In the genomic region with DNA sequence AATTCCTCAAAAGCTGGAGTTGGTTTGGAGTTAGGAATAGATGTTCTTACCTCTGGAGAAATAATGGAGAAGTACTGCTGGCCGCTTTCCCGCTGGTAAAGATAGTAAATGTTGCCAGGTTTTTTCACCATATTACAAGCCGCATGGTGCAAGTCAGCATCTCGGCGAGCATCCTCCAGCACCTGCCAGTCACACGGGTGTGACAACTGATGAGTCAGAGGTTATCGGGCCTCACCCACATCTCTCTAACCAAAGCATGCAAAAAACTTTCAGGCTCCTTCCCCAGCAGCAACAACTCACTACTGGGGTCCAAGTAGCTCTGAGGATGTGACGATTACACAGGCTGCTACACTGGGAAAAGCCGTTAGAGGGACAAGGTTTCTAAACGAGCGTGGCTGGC, we compare ENCODE assay signal across 32 mouse cellular contexts. TPM values are rescaled to one million over a fixed set of nuclear protein-coding genes. Genes with fewer than 3 reads are reported as not detected.
DNase-seq lines count a peak whose midpoint lies in the region; ATAC-seq and TF ChIP-seq lines count a peak whose summit lies in the region.
"Had no signal": no experiment of that assay in that cellular context is flagged by ENCODE, and none has a peak within 500 bp of the region (broad histone marks: within the 10 kb centered on the region; RNA-seq: fewer than 3 reads in every experiment).

No protein-coding gene starts in this region.

- H3K9me3 ChIP-seq in liver, embryonic 11.5 days (ENCODE audit: control insufficient read depth, low read length) = no peaks in the 10 kb centered on the region
- H3K9me3 ChIP-seq in MEL (replicated peaks; ENCODE audit: insufficient read depth, low read length) = no peaks in the 10 kb centered on the region
- no peaks in the 10 kb centered on the region for H3K9me3 ChIP-seq in midbrain, embryonic 16.5 days (replicated peaks; ENCODE audit: control insufficient read depth, low read length, poor library complexity, severe bottlenecking)
- no peaks in the 10 kb centered on the region for H3K9me3 ChIP-seq in stomach, postnatal 0 days (ENCODE audit: control insufficient read depth, low read length)
- H3K9me3 ChIP-seq: embryonic facial prominence, embryonic 10.5 days; embryonic facial prominence, embryonic 13.5 days; forebrain, embryonic 10.5 days; hindbrain, embryonic 12.5 days; hindbrain, embryonic 15.5 days had no signal

- no peak for ATAC-seq in liver, embryonic 11.5 days (replicated peaks; ENCODE audit: low FRiP score)
- peak; percentile 32; the same call in 1 of the 2 replicates for ATAC-seq in erythroblast, adult 5-6 weeks (replicated peaks; ENCODE audit: low FRiP score, poor library complexity, severe bottlenecking)
- ATAC-seq in midbrain, embryonic 16.5 days = no peak
- no peak for ATAC-seq in stomach, postnatal 0 days (ENCODE audit: low FRiP score, low TSS enrichment)
- ATAC-seq: activated CD4-positive, CD25-positive, alpha-beta regulatory T cell, adult 4 months; forebrain, embryonic 14.5 days; forebrain, postnatal 0 days had no signal

- H3K36me3 ChIP-seq in liver, embryonic 11.5 days (ENCODE audit: control insufficient read depth, insufficient read depth, low read length) = peaks cover 25% of the 10 kb centered on the region
- peaks cover 0 to 21% of the 10 kb centered on the region in 2 experiments; a peak in 2 of 4 replicates for H3K36me3 ChIP-seq in MEL (ENCODE audit: control insufficient read depth in 1 of 2, insufficient read depth in 2 of 2, low read length in 2 of 2)
- peaks cover 25% of the 10 kb centered on the region for H3K36me3 ChIP-seq in midbrain, embryonic 16.5 days (ENCODE audit: control insufficient read depth, insufficient read depth, low read length)
- peaks cover 10% of the 10 kb centered on the region; the same call in 1 of the 2 replicates for H3K36me3 ChIP-seq in stomach, postnatal 0 days (ENCODE audit: control insufficient read depth, insufficient read depth, low read length)

- H3K4me2 ChIP-seq in liver, embryonic 11.5 days = no peak overlapping the region
- H3K4me2 ChIP-seq in midbrain, embryonic 16.5 days (ENCODE audit: low read length) = no peak overlapping the region
- H3K4me2 ChIP-seq in stomach, postnatal 0 days (replicated peaks; ENCODE audit: low read depth) = no peak overlapping the region
- H3K4me2 ChIP-seq: embryonic facial prominence, embryonic 13.5 days; heart, embryonic 11.5 days; hindbrain, embryonic 12.5 days; hindbrain, embryonic 15.5 days had no signal

- TF ChIP-seq POLR2A in MEL (IDR thresholded peaks at IDR 0.05; ENCODE audit: control insufficient read depth in 1 of 2, insufficient read depth in 1 of 2, low read depth in 1 of 2, low read length in 2 of 2, poor library complexity in 1 of 2) = no peak

- no peaks in the 10 kb centered on the region; the same call in 1 of the 2 replicates for H3K79me2 ChIP-seq in MEL (ENCODE audit: control insufficient read depth, insufficient read depth, low read length, poor library complexity)

- peak; percentile 56 to 57 for TF ChIP-seq EP300 in MEL (IDR thresholded peaks at IDR 0.05; ENCODE audit: low read depth in 1 of 2, low read length in 2 of 2)
- TF ChIP-seq EP300 in stomach, postnatal 0 days (optimal IDR thresholded peaks at IDR 0.05) = no peak

- TF ChIP-seq CTCF in MEL (IDR thresholded peaks at IDR 0.05 in 2 of 3, conservative IDR thresholded peaks at IDR 0.05 in 1 of 3; ENCODE audit: control insufficient read depth in 1 of 3, insufficient read depth in 1 of 3, low read depth in 2 of 3, low read length in 3 of 3, poor library complexity in 1 of 3, severe bottlenecking in 1 of 3) = no peak
- TF ChIP-seq CTCF in stomach, postnatal 0 days (IDR thresholded peaks at IDR 0.05; ENCODE audit: low read depth) = no peak

- TF ChIP-seq RAD21 in MEL (IDR thresholded peaks at IDR 0.05; ENCODE audit: low read depth, low read length) = no peak

- H3K4me3 ChIP-seq in liver, embryonic 11.5 days (ENCODE audit: low read depth, low read length) = no peak overlapping the region
- H3K4me3 ChIP-seq in MEL (ENCODE audit: control insufficient read depth in 1 of 2, insufficient read depth in 1 of 2, low read depth in 2 of 2, low read length in 2 of 2) = no peak overlapping the region
- H3K4me3 ChIP-seq in midbrain, embryonic 16.5 days (ENCODE audit: low read depth, low read length) = no peak overlapping the region
- H3K4me3 ChIP-seq in stomach, postnatal 0 days (ENCODE audit: low read depth, low read length) = no peak overlapping the region
- H3K4me3 ChIP-seq: embryonic facial prominence, embryonic 10.5 days; embryonic facial prominence, embryonic 13.5 days; forebrain, embryonic 10.5 days; gastrocnemius, adult 2 months; hindbrain, embryonic 12.5 days; hindbrain, embryonic 15.5 days had no signal

- peak; percentile 39 for DNase-seq in liver
- no peak for DNase-seq in liver, embryonic 11.5 days (ENCODE audit: low spot score)
- DNase-seq in MEL (ENCODE audit: low read depth, low spot score) = peak; percentile 81
- no peak for DNase-seq in stomach, postnatal 0 days (ENCODE audit: low spot score)
- no peak for DNase-seq in adrenal gland, postnatal 36 days
- DNase-seq: adrenal gland, adult 8-10 months; adrenal gland, postnatal 25 days; cerebellum, adult 11-12 months; cerebellum, adult 8-10 months; cerebellum, postnatal 10 days; cerebellum, postnatal 36 days; embryo, embryonic 11 days; forebrain, postnatal 0 days; gastrocnemius, adult 2 months; gastrocnemius, postnatal 14 days; heart, adult 11 months had no signal

- no peak overlapping the region for H3K9ac ChIP-seq in liver, embryonic 11.5 days (ENCODE audit: low read depth, low read length)
- H3K9ac ChIP-seq in MEL (ENCODE audit: control insufficient read depth, low read depth, low read length, poor library complexity, severe bottlenecking) = no peak overlapping the region
- no peak overlapping the region for H3K9ac ChIP-seq in midbrain, embryonic 16.5 days (ENCODE audit: low read depth, low read length)
- H3K9ac ChIP-seq in stomach, postnatal 0 days (ENCODE audit: low read length) = no peak overlapping the region
- H3K9ac ChIP-seq: embryonic facial prominence, embryonic 13.5 days; forebrain, postnatal 0 days; hindbrain, embryonic 12.5 days; hindbrain, embryonic 15.5 days had no signal

- no peaks in the 10 kb centered on the region for H3K27me3 ChIP-seq in liver, embryonic 11.5 days (replicated peaks; ENCODE audit: control insufficient read depth, insufficient read depth, low read length)
- H3K27me3 ChIP-seq in MEL (ENCODE audit: control insufficient read depth in 1 of 2, insufficient read depth in 2 of 2, low read length in 2 of 2) = no peaks in the 10 kb centered on the region
- no peaks in the 10 kb centered on the region for H3K27me3 ChIP-seq in midbrain, embryonic 16.5 days (ENCODE audit: control insufficient read depth, insufficient read depth, low read depth, low read length)
- H3K27me3 ChIP-seq in stomach, postnatal 0 days (ENCODE audit: control insufficient read depth, insufficient read depth, low read length) = no peaks in the 10 kb centered on the region
- H3K27me3 ChIP-seq: embryonic facial prominence, embryonic 13.5 days; hindbrain, embryonic 12.5 days; hindbrain, embryonic 15.5 days had no signal

- H3K27ac ChIP-seq in liver, embryonic 11.5 days (ENCODE audit: low read depth, low read length) = no peak overlapping the region
- peak overlapping the region; percentile 73 for H3K27ac ChIP-seq in MEL (ENCODE audit: control insufficient read depth, low read depth, low read length)
- no peak overlapping the region for H3K27ac ChIP-seq in midbrain, embryonic 16.5 days (ENCODE audit: low read length)
- no peak overlapping the region for H3K27ac ChIP-seq in stomach, postnatal 0 days (replicated peaks)
- H3K27ac ChIP-seq: embryonic facial prominence, embryonic 10.5 days; embryonic facial prominence, embryonic 13.5 days; forebrain, embryonic 10.5 days; gastrocnemius, adult 2 months; hindbrain, embryonic 12.5 days; hindbrain, embryonic 15.5 days had no signal

- peaks cover 4% of the 10 kb centered on the region; the same call in 1 of the 2 replicates for H3K4me1 ChIP-seq in liver, embryonic 11.5 days (replicated peaks; ENCODE audit: control insufficient read depth, insufficient read depth, low read length)
- peaks cover 3 to 16% of the 10 kb centered on the region in 2 experiments; a peak in 3 of 4 replicates for H3K4me1 ChIP-seq in MEL (ENCODE audit: control insufficient read depth in 1 of 2, insufficient read depth in 2 of 2, low read length in 2 of 2)
- H3K4me1 ChIP-seq in midbrain, embryonic 16.5 days (ENCODE audit: control insufficient read depth, insufficient read depth, low read length) = peaks cover 3% of the 10 kb centered on the region
- H3K4me1 ChIP-seq in stomach, postnatal 0 days (replicated peaks; ENCODE audit: control insufficient read depth, insufficient read depth) = no peaks in the 10 kb centered on the region

- WGBS in liver, embryonic 11.5 days = 92% methylated on average over 11 of the region's 11 CpGs
- WGBS in midbrain, embryonic 16.5 days = 94% methylated on average over 11 of the region's 11 CpGs
- WGBS in stomach, postnatal 0 days = 89% methylated on average over 11 of the region's 11 CpGs

RNA-seq across cellular contexts. Expression of a gene that starts 5.8 kb away (rescaled TPM):
- polyA plus RNA-seq in liver, embryonic 11.5 days (2014; fragmentation: Nextera tagmentation; extraction: Ambion mirVana) = 30.7 and 33.3 TPM in 2 replicates
- 12.3 and 12.8 TPM in 2 replicates for total RNA-seq in MEL (2012; rRNA removed)
- 10 to 100 TPM in 1 of 2 experiments, not detected in 1; 24.9 TPM for polyA plus RNA-seq in MEL (2012; ENCODE audit: insufficient read depth in 1 of 2, insufficient read length in 2 of 2, low read depth in 1 of 2, low replicate concordance in 2 of 2, missing spikeins in 1 of 2)
- 0.84 and 0.96 TPM in 2 replicates for total RNA-seq in erythroblast, adult 5-6 weeks (2015; ENCODE audit: low replicate concordance)
- 1.3 and 1.4 TPM in 2 replicates for total RNA-seq in erythroblast, adult 5-6 weeks (2017; ENCODE audit: low replicate concordance)
- polyA plus RNA-seq in midbrain, embryonic 16.5 days (2015; fragmentation: Nextera tagmentation; extraction: Ambion mirVana) = 22.6 and 26.0 TPM in 2 replicates
- 15.6 and 16.9 TPM in 2 replicates for polyA plus RNA-seq in stomach, postnatal 0 days (2015; fragmentation: Nextera tagmentation; extraction: Ambion mirVana)
- total RNA-seq in adrenal gland, postnatal 36 days (2021) = 10 to 100 TPM; 25.8 to 26.6 TPM

RNA-seq across cellular contexts. Expression of a gene that starts 6.0 kb away (rescaled TPM):
- 20.8 and 21.6 TPM in 2 replicates for polyA plus RNA-seq in liver, embryonic 11.5 days (2014; fragmentation: Nextera tagmentation; extraction: Ambion mirVana)
- total RNA-seq in MEL (2012; rRNA removed) = 12.9 and 15.7 TPM in 2 replicates
- 10 to 100 TPM in 1 of 2 experiments, not detected in 1; 30.2 TPM for polyA plus RNA-seq in MEL (2012; ENCODE audit: insufficient read depth in 1 of 2, insufficient read length in 2 of 2, low read depth in 1 of 2, low replicate concordance in 2 of 2, missing spikeins in 1 of 2)
- 1.5 and 4.2 TPM in 2 replicates for total RNA-seq in erythroblast, adult 5-6 weeks (2015; ENCODE audit: low replicate concordance)
- total RNA-seq in erythroblast, adult 5-6 weeks (2017; ENCODE audit: low replicate concordance) = 1.8 and 2.9 TPM in 2 replicates
- polyA plus RNA-seq in midbrain, embryonic 16.5 days (2015; fragmentation: Nextera tagmentation; extraction: Ambion mirVana) = 9.2 and 9.9 TPM in 2 replicates
- 17.0 and 19.7 TPM in 2 replicates for polyA plus RNA-seq in stomach, postnatal 0 days (2015; fragmentation: Nextera tagmentation; extraction: Ambion mirVana)
- total RNA-seq in adrenal gland, postnatal 36 days (2021) = 10 to 100 TPM; 27.4 to 30.5 TPM

RNA-seq across cellular contexts. Expression of a gene that starts 8.7 kb away (rescaled TPM):
- polyA plus RNA-seq in liver, embryonic 11.5 days (2014; fragmentation: Nextera tagmentation; extraction: Ambion mirVana) = not detected in 2 replicates
- total RNA-seq in MEL (2012; rRNA removed) = not detected in 2 replicates
- under 1 TPM in 1 of 2 experiments, not detected in 1; 0.07 TPM for polyA plus RNA-seq in MEL (2012; ENCODE audit: insufficient read depth in 1 of 2, insufficient read length in 2 of 2, low read depth in 1 of 2, low replicate concordance in 2 of 2, missing spikeins in 1 of 2)
- total RNA-seq in erythroblast, adult 5-6 weeks (2015; ENCODE audit: low replicate concordance) = not detected in 2 replicates
- not detected in 2 replicates for total RNA-seq in erythroblast, adult 5-6 weeks (2017; ENCODE audit: low replicate concordance)
- polyA plus RNA-seq in midbrain, embryonic 16.5 days (2015; fragmentation: Nextera tagmentation; extraction: Ambion mirVana) = 0.26 and 0.44 TPM in 2 replicates
- polyA plus RNA-seq in stomach, postnatal 0 days (2015; fragmentation: Nextera tagmentation; extraction: Ambion mirVana) = 0.07 and 0.10 TPM in 2 replicates
- not detected for total RNA-seq in adrenal gland, postnatal 36 days (2021)
- total RNA-seq: adrenal gland, postnatal 25 days; forebrain, postnatal 0 days; gastrocnemius, adult 2 months; gastrocnemius, postnatal 14 days; gastrocnemius, postnatal 4 days; heart, adult 8-10 months; heart, postnatal 25 days had no signal
- polyA plus RNA-seq: embryonic facial prominence, embryonic 13.5 days; forebrain, embryonic 10.5 days; heart, embryonic 11.5 days; heart, postnatal 0 days had no signal

RNA-seq across cellular contexts. Expression of a gene that starts 28.5 kb away (rescaled TPM):
- not detected in 2 replicates for polyA plus RNA-seq in liver, embryonic 11.5 days (2014; fragmentation: Nextera tagmentation; extraction: Ambion mirVana)
- total RNA-seq in MEL (2012; rRNA removed) = not detected in 2 replicates
- not detected for polyA plus RNA-seq in MEL (2012; ENCODE audit: insufficient read depth in 1 of 2, insufficient read length in 2 of 2, low read depth in 1 of 2, low replicate concordance in 2 of 2, missing spikeins in 1 of 2)
- total RNA-seq in erythroblast, adult 5-6 weeks (2015; ENCODE audit: low replicate concordance) = not detected in 2 replicates
- not detected in 2 replicates for total RNA-seq in erythroblast, adult 5-6 weeks (2017; ENCODE audit: low replicate concordance)
- 0.63 and 1.6 TPM in 2 replicates for polyA plus RNA-seq in midbrain, embryonic 16.5 days (2015; fragmentation: Nextera tagmentation; extraction: Ambion mirVana)
- 0.07 TPM in 1 of 2 replicates, not detected in the other for polyA plus RNA-seq in stomach, postnatal 0 days (2015; fragmentation: Nextera tagmentation; extraction: Ambion mirVana)
- under 1 TPM in 1 of 2 experiments, not detected in 1; 0.13 TPM for total RNA-seq in adrenal gland, postnatal 36 days (2021)
- total RNA-seq: heart, adult 8-10 months; hematopoietic stem cell, adult 5-6 weeks had no signal
- polyA plus RNA-seq: activated CD4-positive, CD25-positive, alpha-beta regulatory T cell, adult 4 months; embryonic facial prominence, embryonic 10.5 days; heart, embryonic 11.5 days; heart, embryonic 14.5 days; heart, postnatal 0 days had no signal

RNA-seq across cellular contexts. Expression of a gene that starts 31.6 kb away (rescaled TPM):
- 169 and 174 TPM in 2 replicates for polyA plus RNA-seq in liver, embryonic 11.5 days (2014; fragmentation: Nextera tagmentation; extraction: Ambion mirVana)
- total RNA-seq in MEL (2012; rRNA removed) = 63.7 and 64.7 TPM in 2 replicates
- polyA plus RNA-seq in MEL (2012; ENCODE audit: insufficient read depth in 1 of 2, insufficient read length in 2 of 2, low read depth in 1 of 2, low replicate concordance in 2 of 2, missing spikeins in 1 of 2) = 100 to 1,000 TPM in 1 of 2 experiments, not detected in 1; 131 TPM
- 21.7 and 32.1 TPM in 2 replicates for total RNA-seq in erythroblast, adult 5-6 weeks (2015; ENCODE audit: low replicate concordance)
- total RNA-seq in erythroblast, adult 5-6 weeks (2017; ENCODE audit: low replicate concordance) = 36.0 and 124 TPM in 2 replicates
- 220 and 230 TPM in 2 replicates for polyA plus RNA-seq in midbrain, embryonic 16.5 days (2015; fragmentation: Nextera tagmentation; extraction: Ambion mirVana)
- 99.7 and 100 TPM in 2 replicates for polyA plus RNA-seq in stomach, postnatal 0 days (2015; fragmentation: Nextera tagmentation; extraction: Ambion mirVana)
- total RNA-seq in adrenal gland, postnatal 36 days (2021) = 10 to 100 TPM; 17.1 to 19.2 TPM

Comparison
In these comparisons a context has a peak if more than half of its experiments do, and no peak if none do; other contexts are left out.
1. DNase-seq: peak in liver (single experiment) and MEL (single experiment); none in liver, embryonic 11.5 days (single experiment), stomach, postnatal 0 days (single experiment) and adrenal gland, postnatal 36 days (0 of 2).